Mouse (Mus musculus) hindbrain, embryonic 15.5 days (tissue): Measurements from ENCODE around the gene Pdzd2. TPM values are rescaled to one million over a fixed set of nuclear protein-coding genes. Genes with fewer than 3 reads are reported as not detected.

Experiments
- ATAC-seq: fragments of 200-750 bp; cut with Nextera tagmentation; 2 replicates; pipeline ENCODE4 v1.8.0; 2017; ENCODE audit warnings: low read depth, moderate number of reproducible peaks, moderate TSS enrichment; ENCODE audit not compliant: low FRiP score
- H3K27ac ChIP-seq: fragments of 300-500 bp; sonication (generic); replicated peaks from 2 replicates; pipeline ENCODE4 v1.5.1; 2015; ENCODE audit warnings: mild to moderate bottlenecking, inconsistent platforms
- H3K27me3 ChIP-seq: fragments of 300-500 bp; sonication (generic); 2 replicates; pipeline ENCODE4 v1.6.1; 2015; ENCODE audit warnings: control low read depth, inconsistent platforms
- H3K36me3 ChIP-seq: fragments of 300-500 bp; sonication (generic); 2 replicates; pipeline ENCODE4 v1.6.1; 2015; ENCODE audit warnings: control low read depth, inconsistent platforms
- H3K4me1 ChIP-seq: fragments of 300-500 bp; sonication (generic); replicated peaks from 2 replicates; pipeline ENCODE4 v1.6.1; 2015; ENCODE audit warnings: control low read depth, inconsistent platforms
- H3K4me2 ChIP-seq: fragments of 300-500 bp; sonication (generic); 2 replicates; pipeline ENCODE4 v1.6.1; 2015; ENCODE audit warnings: moderate library complexity, mild to moderate bottlenecking, inconsistent platforms
- H3K4me3 ChIP-seq: fragments of 300-500 bp; sonication (generic); 2 replicates; pipeline ENCODE4 v1.5.1; 2015; ENCODE audit warnings: mild to moderate bottlenecking, inconsistent platforms
- H3K9ac ChIP-seq: fragments of 300-500 bp; sonication (generic); 2 replicates; pipeline ENCODE4 v1.6.1; 2015; ENCODE audit warnings: inconsistent platforms
- H3K9me3 ChIP-seq: fragments of 300-500 bp; sonication (generic); 2 replicates; pipeline ENCODE4 v1.6.1; 2016; ENCODE audit warnings: control low read depth, inconsistent platforms
- WGBS: fragments of 180-500 bp; shearing (Covaris S2); methylation state at CpG from one replicate; pipeline ENCODE4 v1.1.7; 2015; 5-methylcytosine and 5-hydroxymethylcytosine counted together
- polyA plus RNA-seq: library from polyadenylated mRNA; unstranded; fragments of >200 nt; fragmentation: Nextera tagmentation; extraction: Ambion mirVana; gene quantifications from 2 replicates; pipeline ENCODE4 v1.2.1, GENCODE M21; 2015

The Pdzd2 gene
- polyA plus RNA-seq, 1 experiment from 2014 or later, result 16.9 TPM

GRCm38 (mm10) chr15:12689716-12690381, 49.9 kb downstream of the Pdzd2 start:
- no peaks in the 10 kb centered on the region for H3K9me3 ChIP-seq
- no peak overlapping the region for H3K4me2 ChIP-seq
- no peaks in the 10 kb centered on the region for H3K36me3 ChIP-seq
- no peak for ATAC-seq
- no peak overlapping the region for H3K27ac ChIP-seq
- no peak overlapping the region for H3K4me3 ChIP-seq
- H3K9ac ChIP-seq, result no peak overlapping the region
- WGBS, result 89% methylated on average over 7 of the region's 7 CpGs
- no peaks in the 10 kb centered on the region for H3K4me1 ChIP-seq
- no peaks in the 10 kb centered on the region for H3K27me3 ChIP-seq

- H3K9me3 ChIP-seq, result no peaks in the 10 kb centered on the region
- no peaks in the 10 kb centered on the region for H3K36me3 ChIP-seq
- ATAC-seq, result no peak
- H3K4me3 ChIP-seq, result no peak overlapping the region
- H3K27ac ChIP-seq, result no peak overlapping the region
- H3K4me1 ChIP-seq, result 0 out of 2 replicates have a peak, but pooled peaks cover 6% of the 10 kb centered on the region
- no peak overlapping the region for H3K9ac ChIP-seq
- no peak overlapping the region for H3K4me2 ChIP-seq
- 47% methylated on average over 9 of the region's 9 CpGs for WGBS
- H3K27me3 ChIP-seq, result no peaks in the 10 kb centered on the region
Observed at GRCm38 (mm10) chr15:12682549-12682948, 57.2 kb downstream of the Pdzd2 start.

- no peak for ATAC-seq
- Histone ChIP-seq H3K4me1 (0 out of 2 replicates have a peak, but pooled peaks cover 6% of the 10 kb centered on the region), H3K27me3 (no peaks in the 10 kb centered on the region)
Observed at GRCm38 (mm10) chr15:12681891-12682290, 57.8 kb downstream of the Pdzd2 start.

GRCm38 (mm10) chr15:12680750-12681149, 59.0 kb downstream of the Pdzd2 start:
- H3K27ac ChIP-seq, result no peak overlapping the region
- 55% methylated on average over 7 of the region's 7 CpGs for WGBS
- 0 out of 2 replicates have a peak, but pooled peaks have one; percentile 38 for ATAC-seq
- H3K9ac ChIP-seq, result no peak overlapping the region
- no peaks in the 10 kb centered on the region for H3K27me3 ChIP-seq
- H3K4me1 ChIP-seq, result 0 out of 2 replicates have a peak, but pooled peaks cover 6% of the 10 kb centered on the region
- H3K4me3 ChIP-seq, result no peak overlapping the region
- H3K9me3 ChIP-seq, result no peaks in the 10 kb centered on the region
- H3K4me2 ChIP-seq, result no peak overlapping the region
- no peaks in the 10 kb centered on the region for H3K36me3 ChIP-seq

More at GRCm38 (mm10) chr15:12681891-12682290, 57.8 kb downstream of the Pdzd2 start:
- no peak overlapping the region for H3K27ac ChIP-seq
- H3K9me3 ChIP-seq, result no peaks in the 10 kb centered on the region
- H3K36me3 ChIP-seq, result no peaks in the 10 kb centered on the region
- WGBS, result 96% methylated on average over 2 of the region's 2 CpGs
- no peak overlapping the region for H3K9ac ChIP-seq
- H3K4me3 ChIP-seq, result no peak overlapping the region
- no peak overlapping the region for H3K4me2 ChIP-seq

- Histone ChIP-seq H3K4me2 (no peak overlapping the region), H3K9ac (no peak overlapping the region), H3K27me3 (no peaks in the 10 kb centered on the region), H3K4me3 (no peak overlapping the region), H3K9me3 (no peaks in the 10 kb centered on the region), H3K27ac (no peak overlapping the region), H3K4me1 (0 out of 2 replicates have a peak, but pooled peaks cover 6% of the 10 kb centered on the region), H3K36me3 (no peaks in the 10 kb centered on the region)
- WGBS, result 89% methylated on average over 6 of the region's 6 CpGs
- ATAC-seq, result no peak
Observed at GRCm38 (mm10) chr15:12679996-12680395, 59.7 kb downstream of the Pdzd2 start.

GRCm38 (mm10) chr15:12678540-12679112, 61.1 kb downstream of the Pdzd2 start:
- no peaks in the 10 kb centered on the region for H3K9me3 ChIP-seq
- H3K4me3 ChIP-seq, result no peak overlapping the region
- H3K36me3 ChIP-seq, result no peaks in the 10 kb centered on the region
- 89% methylated on average over 2 of the region's 2 CpGs for WGBS
- no peak overlapping the region for H3K4me2 ChIP-seq
- no peak for ATAC-seq
- H3K4me1 ChIP-seq, result 0 out of 2 replicates have a peak, but pooled peaks cover 6% of the 10 kb centered on the region
- no peaks in the 10 kb centered on the region for H3K27me3 ChIP-seq
- H3K27ac ChIP-seq, result no peak overlapping the region
- H3K9ac ChIP-seq, result no peak overlapping the region

- Histone ChIP-seq H3K9me3 (no peaks in the 10 kb centered on the region), H3K4me2 (no peak overlapping the region), H3K4me3 (no peak overlapping the region), H3K9ac (no peak overlapping the region), H3K27me3 (no peaks in the 10 kb centered on the region), H3K27ac (no peak overlapping the region), H3K36me3 (no peaks in the 10 kb centered on the region), H3K4me1 (no peaks in the 10 kb centered on the region)
- WGBS, result 75% methylated on average over 3 of the region's 3 CpGs
- ATAC-seq, result no peak
Observed at GRCm38 (mm10) chr15:12675366-12675765, 64.4 kb downstream of the Pdzd2 start.

GRCm38 (mm10) chr15:12674026-12674425, 65.7 kb downstream of the Pdzd2 start:
- H3K4me3 ChIP-seq, result no peak overlapping the region

GRCm38 (mm10) chr15:12667760-12668520, 71.8 kb downstream of the Pdzd2 start:
- Histone ChIP-seq H3K4me1 (no peaks in the 10 kb centered on the region), H3K36me3 (no peaks in the 10 kb centered on the region), H3K9ac (no peak overlapping the region), H3K4me3 (no peak overlapping the region), H3K4me2 (no peak overlapping the region; the same call in 1 of the 2 replicates), H3K27me3 (no peaks in the 10 kb centered on the region), H3K27ac (no peak overlapping the region), H3K9me3 (no peaks in the 10 kb centered on the region)
- no peak for ATAC-seq
- 50% methylated on average over 21 of the region's 21 CpGs for WGBS

More at GRCm38 (mm10) chr15:12674026-12674425, 65.7 kb downstream of the Pdzd2 start:
- no peak overlapping the region for H3K27ac ChIP-seq
- H3K9ac ChIP-seq, result no peak overlapping the region
- H3K9me3 ChIP-seq, result no peaks in the 10 kb centered on the region
- no peaks in the 10 kb centered on the region for H3K27me3 ChIP-seq
- H3K4me1 ChIP-seq, result no peaks in the 10 kb centered on the region
- ATAC-seq, result no peak
- H3K4me2 ChIP-seq, result no peak overlapping the region
- WGBS, result 84% methylated on average over 5 of the region's 5 CpGs
- no peaks in the 10 kb centered on the region for H3K36me3 ChIP-seq

GRCm38 (mm10) chr15:12665946-12666345, 73.8 kb downstream of the Pdzd2 start:
- Histone ChIP-seq H3K4me3 (no peak overlapping the region), H3K9ac (no peak overlapping the region), H3K4me1 (no peaks in the 10 kb centered on the region), H3K27me3 (no peaks in the 10 kb centered on the region), H3K27ac (no peak overlapping the region), H3K4me2 (no peak overlapping the region), H3K9me3 (no peaks in the 10 kb centered on the region), H3K36me3 (no peaks in the 10 kb centered on the region)
- WGBS, result 92% methylated on average over 6 of the region's 6 CpGs
- ATAC-seq, result no peak

GRCm38 (mm10) chr15:12663351-12663750, 76.4 kb downstream of the Pdzd2 start:
- no peak overlapping the region for H3K9ac ChIP-seq
- no peak for ATAC-seq
- no peaks in the 10 kb centered on the region for H3K4me1 ChIP-seq
- H3K9me3 ChIP-seq, result no peaks in the 10 kb centered on the region
- H3K36me3 ChIP-seq, result no peaks in the 10 kb centered on the region
- H3K27ac ChIP-seq, result no peak overlapping the region
- no peaks in the 10 kb centered on the region for H3K27me3 ChIP-seq
- 91% methylated on average over 9 of the region's 9 CpGs for WGBS
- no peak overlapping the region for H3K4me3 ChIP-seq
- H3K4me2 ChIP-seq, result no peak overlapping the region

- H3K27ac ChIP-seq, result no peak overlapping the region
- H3K4me1 ChIP-seq, result no peaks in the 10 kb centered on the region
- no peaks in the 10 kb centered on the region for H3K36me3 ChIP-seq
- peak; percentile 54; the same call in 1 of the 2 replicates for ATAC-seq
- H3K27me3 ChIP-seq, result no peaks in the 10 kb centered on the region
- no peak overlapping the region for H3K4me3 ChIP-seq
- no peaks in the 10 kb centered on the region for H3K9me3 ChIP-seq
- 90% methylated on average over 9 of the region's 9 CpGs for WGBS
- no peak overlapping the region for H3K9ac ChIP-seq
- H3K4me2 ChIP-seq, result no peak overlapping the region
Observed at GRCm38 (mm10) chr15:12660320-12660719, 79.4 kb downstream of the Pdzd2 start.
